Mouse (Mus musculus) forebrain, postnatal 0 days (tissue): ENCODE measurements at regions not wholly inside any gene's neighbourhood (a gene's known extent, or its start where the extent isn't known, plus 50 kb on each side); places are given as distances from the start of the nearest gene placed in this dataset.

ENCODE experiments used
- ATAC-seq: fragments of 200-750 bp; cut with Nextera tagmentation; 2 replicates; pipeline ENCODE4 v1.8.0; 2017; ENCODE audit warnings: mild to moderate bottlenecking, moderate library complexity
- DNase-seq: peaks from one replicate; pipeline ENCODE4 v3.0.0-alpha.2; 2015
- H3K27ac ChIP-seq: fragments of 300-500 bp; sonication (generic); 2 replicates; pipeline ENCODE4 v1.5.1; 2014; ENCODE audit warnings: low read depth, mild to moderate bottlenecking, antibody characterized with exemption, low read length, moderate library complexity, mixed read lengths
- H3K27me3 ChIP-seq: fragments of 300-500 bp; sonication (generic); 2 replicates; pipeline ENCODE4 v1.6.1; 2014; ENCODE audit warnings: mild to moderate bottlenecking, low read length, mixed read lengths; ENCODE audit not compliant: insufficient read depth
- H3K36me3 ChIP-seq: fragments of 300-500 bp; sonication (generic); 2 replicates; pipeline ENCODE4 v1.6.1; 2014; ENCODE audit warnings: mild to moderate bottlenecking, moderate library complexity; ENCODE audit not compliant: insufficient read depth
- H3K4me1 ChIP-seq: fragments of 300-500 bp; sonication (generic); 2 replicates; pipeline ENCODE4 v1.6.1; 2014; ENCODE audit warnings: antibody characterized with exemption; ENCODE audit not compliant: insufficient read depth
- H3K4me2 ChIP-seq: fragments of 300-500 bp; sonication (generic); 2 replicates; pipeline ENCODE4 v1.6.1; 2014; ENCODE audit warnings: low read depth, mild to moderate bottlenecking, moderate library complexity
- H3K4me3 ChIP-seq: fragments of 300-500 bp; sonication (generic); 2 replicates; pipeline ENCODE4 v1.5.1; 2014; ENCODE audit warnings: low read depth, low read length, mixed read lengths
- H3K9ac ChIP-seq: fragments of 300-500 bp; sonication (generic); 2 replicates; pipeline ENCODE4 v1.6.1; 2014; ENCODE audit warnings: mild to moderate bottlenecking
- H3K9me3 ChIP-seq: fragments of 300-500 bp; sonication (generic); 2 replicates; pipeline ENCODE4 v1.6.1; 2016; ENCODE audit warnings: low read length
- CTCF ChIP-seq: sonication (generic); IDR thresholded peaks from 2 replicates; pipeline ENCODE4 v1.5.1; 2016; ENCODE audit warnings: antibody characterized with exemption, control low read depth, low read depth
- WGBS: fragments of 180-500 bp; shearing (Covaris S2); extraction: QIAGEN DNeasy Blood & Tissue Kit; methylation state at CpG from one replicate; pipeline ENCODE4 v1.1.7; 2014; 5-methylcytosine and 5-hydroxymethylcytosine counted together

DNA sequence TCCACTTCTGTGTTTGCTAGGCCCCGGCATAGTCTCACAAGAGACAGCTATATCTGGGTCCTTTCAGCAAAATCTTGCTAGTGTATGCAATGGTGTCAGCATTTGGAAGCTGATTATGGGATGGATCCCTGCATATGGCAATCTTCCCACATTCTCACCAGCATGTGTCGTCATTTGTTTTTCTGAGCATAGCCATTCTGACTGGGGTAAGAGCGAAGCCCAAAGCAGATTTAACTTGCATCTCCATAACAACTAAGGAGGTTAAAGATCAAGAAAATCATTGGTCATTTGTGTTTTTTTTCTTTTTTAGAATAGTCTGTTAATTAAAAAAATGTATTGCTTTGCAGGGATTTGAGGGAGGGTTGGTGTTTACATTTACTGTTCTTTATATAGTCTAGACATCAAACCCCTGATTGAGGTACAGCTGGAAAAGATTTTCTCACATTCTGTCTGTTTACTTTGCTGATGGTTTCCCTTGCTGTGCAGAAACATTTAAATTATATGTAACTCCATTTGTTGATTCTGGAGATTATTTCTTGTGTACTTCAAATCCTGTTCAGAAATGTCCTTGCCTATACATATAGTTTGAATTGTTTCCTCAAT, 678.1 kb downstream of the Phex start:
- no peaks in the 10 kb centered on the region for H3K36me3 ChIP-seq
- no peak overlapping the region for H3K4me3 ChIP-seq
- H3K27ac ChIP-seq: no peak overlapping the region
- DNase-seq: peak; percentile 30
- peak; percentile 60 for ATAC-seq
- H3K4me2 ChIP-seq: no peak overlapping the region
- 65% methylated on average over 2 of the region's 3 CpGs for WGBS
- no peak overlapping the region for H3K9ac ChIP-seq
- no peaks in the 10 kb centered on the region for H3K9me3 ChIP-seq
- H3K4me1 ChIP-seq: no peaks in the 10 kb centered on the region
- no peak for TF ChIP-seq CTCF
- no peaks in the 10 kb centered on the region for H3K27me3 ChIP-seq

DNA sequence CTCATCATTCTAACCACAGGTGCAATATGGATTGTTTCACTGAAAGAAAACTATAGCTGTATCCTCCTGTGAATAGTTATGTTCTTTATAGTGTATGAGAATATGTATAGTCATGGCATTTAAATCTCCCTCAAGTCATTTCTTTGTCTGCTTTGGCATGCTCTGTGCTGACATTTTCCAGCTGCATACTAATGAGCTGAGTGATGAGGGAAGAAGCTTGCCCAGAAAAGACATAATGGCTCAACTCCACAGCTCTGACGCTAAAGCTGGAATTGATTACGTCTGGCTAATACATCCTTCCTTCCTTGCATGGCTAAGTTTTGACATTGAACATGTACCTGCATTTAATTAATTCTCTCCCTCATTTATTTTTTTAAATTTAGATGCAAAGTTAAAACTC, 722.9 kb downstream of the Phex start:
- ATAC-seq (no peak), DNase-seq (peak; percentile 7)
- no peaks in the 10 kb centered on the region for H3K9me3 ChIP-seq
- H3K4me3 ChIP-seq: no peak overlapping the region
- H3K4me1 ChIP-seq: no peaks in the 10 kb centered on the region
- no peak overlapping the region for H3K9ac ChIP-seq
- 44% methylated on average over 2 of the region's 2 CpGs for WGBS
- H3K27me3 ChIP-seq: no peaks in the 10 kb centered on the region
- H3K36me3 ChIP-seq: no peaks in the 10 kb centered on the region
- TF ChIP-seq CTCF: no peak
- no peak overlapping the region for H3K4me2 ChIP-seq
- H3K27ac ChIP-seq: no peak overlapping the region

- no peak overlapping the region for H3K4me2 ChIP-seq
- H3K9me3 ChIP-seq: no peaks in the 10 kb centered on the region
- no peaks in the 10 kb centered on the region for H3K27me3 ChIP-seq
- no peak overlapping the region for H3K9ac ChIP-seq
- TF ChIP-seq CTCF: no peak
- ATAC-seq: no peak
- no peak overlapping the region for H3K27ac ChIP-seq
- DNase-seq: no peak
- H3K4me3 ChIP-seq: no peak overlapping the region
- H3K4me1 ChIP-seq: no peaks in the 10 kb centered on the region
- no peaks in the 10 kb centered on the region for H3K36me3 ChIP-seq
Measured at GRCm38 (mm10) chrX:156677911-156678310, 737.2 kb downstream of the Phex start.

- H3K36me3 ChIP-seq: no peaks in the 10 kb centered on the region
- H3K9ac ChIP-seq: no peak overlapping the region
- H3K4me3 ChIP-seq: no peak overlapping the region
- H3K27me3 ChIP-seq: no peaks in the 10 kb centered on the region
- DNase-seq (peak; percentile 3), ATAC-seq (no peak)
- H3K4me2 ChIP-seq: no peak overlapping the region
- no peak for TF ChIP-seq CTCF
- H3K27ac ChIP-seq: no peak overlapping the region
- no peaks in the 10 kb centered on the region for H3K4me1 ChIP-seq
- no peaks in the 10 kb centered on the region for H3K9me3 ChIP-seq
- 63% methylated on average over 1 of the region's 1 CpGs for WGBS
Measured at GRCm38 (mm10) chrX:156673661-156674060, 741.5 kb downstream of the Phex start.

DNA sequence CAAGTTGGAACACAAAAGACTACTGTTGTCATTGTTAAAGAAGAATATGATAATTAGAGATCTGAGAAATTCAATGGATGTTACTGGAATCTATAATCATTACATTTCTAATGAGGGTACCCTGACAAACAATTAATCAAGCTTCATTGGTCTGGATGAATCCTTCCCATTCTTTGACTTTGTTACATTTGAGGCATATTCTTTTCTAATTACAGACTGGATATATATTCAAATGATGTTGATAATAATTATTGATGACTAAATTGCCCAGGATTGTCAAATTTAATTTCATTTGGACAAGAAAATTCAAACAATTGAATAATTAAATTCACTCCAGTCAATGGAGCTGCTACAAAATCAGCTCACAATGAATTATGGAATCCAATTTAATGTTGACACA, 745.6 kb downstream of the Phex start:
- TF ChIP-seq CTCF: no peak
- Histone ChIP-seq H3K4me2 (no peak overlapping the region), H3K27me3 (no peaks in the 10 kb centered on the region), H3K4me3 (no peak overlapping the region), H3K9ac (no peak overlapping the region), H3K27ac (no peak overlapping the region), H3K4me1 (no peaks in the 10 kb centered on the region), H3K36me3 (no peaks in the 10 kb centered on the region), H3K9me3 (no peaks in the 10 kb centered on the region)
- ATAC-seq: no peak
- no peak for DNase-seq
